Mouse (Mus musculus) embryo, embryonic 9.5 days (tissue): ENCODE measurements around the gene Pabpc4l.
A peak's percentile ranks its signal among the peaks of the same experiment; 100 is the strongest.
"Not testable (repeated sequence)": the region's sequence is repeated elsewhere in the genome, so short reads cannot be mapped to it uniquely, and the experiment has no call there.

Experiments
- DNase-seq: peaks from one replicate; pipeline ENCODE4 v3.0.0-alpha.2; 2017; ENCODE audit errors: extremely low spot score

Pabpc4l gene

DNA sequence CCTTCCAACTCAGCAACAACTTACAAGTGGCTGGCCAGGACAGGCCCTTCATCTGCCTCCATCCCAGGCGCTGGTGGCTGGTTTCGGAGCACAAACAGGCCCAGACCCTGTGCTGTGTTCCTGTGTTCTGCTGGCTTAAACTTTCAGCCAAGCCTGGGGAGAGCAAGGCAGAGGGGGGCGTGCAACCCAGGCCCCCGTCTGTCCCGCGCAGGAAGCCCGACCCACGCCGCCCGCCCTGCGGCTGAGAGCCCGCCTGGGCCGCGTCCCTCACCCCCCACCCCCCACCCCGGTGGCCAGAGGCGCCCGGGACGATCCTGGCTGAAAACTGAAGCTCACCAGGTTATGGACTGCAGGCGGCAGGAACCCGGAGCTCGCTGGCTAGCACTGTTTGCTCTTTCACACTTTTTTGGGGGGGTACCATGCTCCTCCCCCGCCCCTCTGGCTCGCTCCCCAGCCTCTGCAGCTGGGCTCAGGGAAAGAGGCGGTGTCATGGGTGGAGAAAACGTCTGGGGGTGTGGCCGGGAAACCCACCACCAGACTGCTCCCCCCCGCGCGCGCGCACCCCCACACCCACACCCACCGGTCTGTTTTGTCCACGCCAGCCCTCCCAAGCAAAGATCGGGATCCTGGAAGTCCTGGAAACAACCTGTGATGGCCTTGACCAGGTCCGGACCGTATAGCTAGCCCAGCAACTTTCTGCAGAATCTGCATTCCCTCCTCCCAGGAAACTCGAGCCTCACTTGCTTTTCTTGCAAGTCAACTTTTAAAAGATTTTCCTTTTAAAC, at the start of gene Pabpc4l:
Gene Pabpc4l (minus strand): TSS at position 739 of the 785 bp plus-strand sequence.
- DNase-seq, result peak; percentile 77

GRCm38 (mm10) chr3:46490989-46491259, 42.9 kb upstream of the Pabpc4l start:
- DNase-seq, result no peak

DNA sequence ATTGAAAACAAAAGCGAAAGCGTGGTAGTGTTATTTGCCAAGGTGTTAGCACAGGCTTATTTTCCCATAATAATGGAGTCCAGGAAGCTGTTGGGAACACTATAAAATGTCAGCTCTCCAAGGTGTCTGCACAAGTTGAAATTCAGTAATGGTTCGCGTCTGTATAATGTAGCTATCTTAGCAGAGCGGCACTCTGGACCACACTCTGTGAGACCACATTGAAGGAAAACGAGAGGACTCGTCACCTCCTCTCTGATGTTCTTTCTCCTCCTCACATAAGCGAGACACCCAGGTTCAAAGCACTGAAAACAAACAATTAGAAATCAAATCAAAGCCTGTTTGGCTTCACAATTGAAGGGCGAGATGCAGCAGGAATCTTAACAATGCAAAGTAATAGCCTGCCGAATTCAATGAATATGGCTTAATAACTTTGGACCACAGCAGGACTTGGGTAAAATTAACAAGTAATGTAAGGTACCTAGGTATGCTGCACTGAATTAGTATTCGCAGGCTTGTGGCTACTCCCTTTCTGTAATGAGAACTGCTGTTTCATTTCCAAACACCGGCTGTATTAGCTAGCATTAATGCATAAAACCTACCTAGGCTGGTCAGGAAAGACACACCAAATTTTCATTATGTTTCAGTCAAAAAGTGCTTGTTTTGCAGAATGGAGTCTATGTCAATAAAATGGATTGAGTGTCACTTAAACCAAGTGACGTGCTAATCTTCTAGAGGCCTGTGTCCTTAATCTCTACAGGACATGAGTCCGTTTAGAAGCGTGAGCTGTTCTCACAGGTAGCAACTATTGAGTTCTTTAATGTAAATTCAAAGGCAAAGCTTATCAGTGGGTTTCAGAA, 42.3 kb upstream of the Pabpc4l start:
- DNase-seq, result no peak

DNA sequence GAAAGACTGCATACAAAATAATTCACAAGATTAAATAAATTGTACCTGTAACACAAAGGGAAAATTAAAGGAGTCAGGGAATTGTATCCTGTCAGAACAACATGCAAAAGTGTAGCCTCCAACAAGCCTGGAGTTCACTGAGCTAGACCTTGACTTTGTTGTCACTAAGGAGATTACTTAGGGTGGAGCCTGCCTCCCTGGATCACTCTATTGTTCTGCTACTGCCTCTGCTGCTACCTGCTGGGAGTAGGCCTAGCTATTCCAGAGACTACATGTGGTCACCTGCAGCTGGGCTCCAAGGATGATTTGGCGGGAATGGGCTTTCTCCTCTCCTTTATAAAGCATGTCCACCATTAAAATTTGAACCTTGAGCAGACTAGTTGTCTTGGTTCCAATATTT, 38.1 kb upstream of the Pabpc4l start:
- DNase-seq, result not testable (repeated sequence)

- DNase-seq, result no peak
These were observed 180 bp upstream of the Pabpc4l start for GRCm38 (mm10) chr3:46448266-46448532.

GRCm38 (mm10) chr3:46431416-46431815, 16.6 kb downstream of the Pabpc4l start:
- no peak for DNase-seq
